ENCODE assay signal across 9 mouse cellular contexts in the genomic region with DNA sequence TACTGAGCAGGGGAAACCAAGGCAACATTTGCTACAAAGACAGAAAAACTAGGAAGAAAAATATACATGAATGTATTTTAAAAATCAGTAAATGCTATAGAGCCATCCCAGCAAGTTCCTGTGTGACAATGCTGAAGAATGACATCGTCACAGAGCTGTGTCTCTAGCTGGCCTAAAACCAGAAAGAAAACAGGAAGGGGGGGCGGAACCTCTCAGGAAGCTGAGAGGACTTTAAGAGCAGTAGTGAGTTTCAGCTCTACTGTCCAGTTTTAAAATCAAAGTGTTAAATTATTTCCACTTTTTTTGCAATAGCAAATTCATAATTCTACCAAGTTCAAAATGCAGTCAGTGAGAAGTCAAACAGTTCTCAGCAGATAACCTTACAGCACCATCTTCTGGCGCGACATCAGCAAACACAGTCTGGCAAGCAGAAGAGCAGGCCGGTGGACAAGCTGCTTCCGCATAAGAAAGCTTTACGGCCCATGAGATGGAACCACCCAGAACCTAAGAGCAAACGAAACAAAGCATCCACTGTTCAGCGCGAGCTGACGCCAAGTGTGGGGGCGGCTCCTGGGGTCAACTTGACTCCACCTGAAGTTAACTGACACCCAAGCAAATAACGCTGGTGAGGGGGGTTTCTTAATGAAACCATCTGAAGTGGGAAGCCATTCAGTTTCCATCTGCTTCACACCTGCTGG. TPM values are rescaled to one million over a fixed set of nuclear protein-coding genes. Genes with fewer than 3 reads are reported as not detected.
DNase-seq lines count a peak whose midpoint lies in the region; ATAC-seq and TF ChIP-seq lines count a peak whose summit lies in the region.
"Had no signal": no experiment of that assay in that cellular context is flagged by ENCODE, and none has a peak within 500 bp of the region (broad histone marks: within the 10 kb centered on the region; RNA-seq: fewer than 3 reads in every experiment).

No protein-coding gene starts in this region.

- no peaks in the 10 kb centered on the region for H3K9me3 ChIP-seq in hindbrain, postnatal 0 days (ENCODE audit: low read length)
- H3K9me3 ChIP-seq in hindbrain, embryonic 16.5 days (ENCODE audit: control insufficient read depth, low read length), result no peaks in the 10 kb centered on the region
- H3K9me3 ChIP-seq: neural tube, embryonic 12.5 days had no signal

- H3K4me1 ChIP-seq in hindbrain, postnatal 0 days (ENCODE audit: insufficient read depth, low read length), result no peaks in the 10 kb centered on the region
- H3K4me1 ChIP-seq in hindbrain, embryonic 16.5 days (ENCODE audit: control insufficient read depth, insufficient read depth, low read depth, low read length), result no peaks in the 10 kb centered on the region

- peak; percentile 66 for DNase-seq in hindbrain, postnatal 0 days (ENCODE audit: low spot score)
- peak; percentile 56 for DNase-seq in embryo, embryonic 10.5 days (ENCODE audit: low spot score)
- peak; percentile 52 to 64 for DNase-seq in kidney, postnatal 4 days
- DNase-seq in right cerebral cortex, postnatal 14 days, result peak; percentile 34
- DNase-seq in spleen, adult 12 weeks (ENCODE audit: low spot score), result no peak
- no peak for DNase-seq in cerebellum, adult 11 months

- no peak overlapping the region for H3K4me2 ChIP-seq in hindbrain, postnatal 0 days (ENCODE audit: low read depth, low read length)
- H3K4me2 ChIP-seq in hindbrain, embryonic 16.5 days (ENCODE audit: low read length), result no peak overlapping the region
- H3K4me2 ChIP-seq: neural tube, embryonic 12.5 days had no signal

- TF ChIP-seq CTCF in hindbrain, postnatal 0 days (IDR thresholded peaks at IDR 0.05; ENCODE audit: low read depth), result peak; percentile 63

- H3K27ac ChIP-seq in hindbrain, postnatal 0 days, result no peak overlapping the region
- no peak overlapping the region for H3K27ac ChIP-seq in hindbrain, embryonic 16.5 days (ENCODE audit: low read depth, low read length)
- H3K27ac ChIP-seq: neural tube, embryonic 12.5 days had no signal

- 61% methylated on average over 13 of the region's 13 CpGs for WGBS in hindbrain, postnatal 0 days
- WGBS in hindbrain, embryonic 16.5 days, result 65% methylated on average over 13 of the region's 13 CpGs

- H3K9ac ChIP-seq in hindbrain, postnatal 0 days (replicated peaks; ENCODE audit: low read length), result no peak overlapping the region
- no peak overlapping the region for H3K9ac ChIP-seq in hindbrain, embryonic 16.5 days (ENCODE audit: low read depth, low read length)
- H3K9ac ChIP-seq: neural tube, embryonic 12.5 days had no signal

- no peak overlapping the region for H3K4me3 ChIP-seq in hindbrain, postnatal 0 days (ENCODE audit: low read length)
- no peak overlapping the region for H3K4me3 ChIP-seq in hindbrain, embryonic 16.5 days (ENCODE audit: low read length)
- H3K4me3 ChIP-seq: neural tube, embryonic 12.5 days had no signal

- no peaks in the 10 kb centered on the region for H3K27me3 ChIP-seq in hindbrain, postnatal 0 days (ENCODE audit: insufficient read depth, low read length)
- no peaks in the 10 kb centered on the region for H3K27me3 ChIP-seq in hindbrain, embryonic 16.5 days (replicated peaks; ENCODE audit: control insufficient read depth, insufficient read depth, low read length)
- H3K27me3 ChIP-seq: neural tube, embryonic 12.5 days had no signal

- H3K36me3 ChIP-seq in hindbrain, postnatal 0 days (ENCODE audit: insufficient read depth, low read length), result peaks cover 10% of the 10 kb centered on the region; the same call in 1 of the 2 replicates
- H3K36me3 ChIP-seq in hindbrain, embryonic 16.5 days (ENCODE audit: control insufficient read depth, insufficient read depth, low read length), result peaks cover 4% of the 10 kb centered on the region

- 0 out of 2 replicates have a peak, but pooled peaks have one; percentile 47 for ATAC-seq in hindbrain, postnatal 0 days
- ATAC-seq in hindbrain, embryonic 16.5 days, result no peak
- peak; percentile 74 for ATAC-seq in CD4-positive, CD25-positive, alpha-beta regulatory T cell, adult 4 months

RNA-seq across cellular contexts. Expression of a gene that starts 23.3 kb away (rescaled TPM):
- 3.1 and 4.9 TPM in 2 replicates for total RNA-seq in hindbrain, postnatal 0 days (2014; rRNA removed)
- polyA plus RNA-seq in hindbrain, postnatal 0 days (2015; fragmentation: Nextera tagmentation; extraction: Ambion mirVana), result 3.9 and 4.0 TPM in 2 replicates
- 4.3 and 5.7 TPM in 2 replicates for polyA plus RNA-seq in hindbrain, embryonic 16.5 days (2015; fragmentation: Nextera tagmentation; extraction: Ambion mirVana)
- polyA plus RNA-seq in CD4-positive, CD25-positive, alpha-beta regulatory T cell, adult 4 months (2017; shearing (Covaris generic)), result 1 to 10 TPM; 5.6 to 6.6 TPM

Comparison
In these comparisons a context has a peak if more than half of its experiments do, and no peak if none do; other contexts are left out.
1. DNase-seq: peak in hindbrain, postnatal 0 days (single experiment), embryo, embryonic 10.5 days (single experiment), kidney, postnatal 4 days (2 of 2) and right cerebral cortex, postnatal 14 days (single experiment); none in spleen, adult 12 weeks (single experiment) and cerebellum, adult 11 months (single experiment).